9 mouse cellular contexts compared by ENCODE assay signal in genomic region chr1:34237211-34237610, GRCm38 (mm10).
A peak's percentile ranks its signal among the peaks of the same experiment; 100 is the strongest.
DNase-seq lines count a peak whose midpoint lies in the region; ATAC-seq and TF ChIP-seq lines count a peak whose summit lies in the region.
"Had no signal": no experiment of that assay in that cellular context is flagged by ENCODE, and none has a peak within 500 bp of the region (broad histone marks: within the 10 kb centered on the region; RNA-seq: fewer than 3 reads in every experiment).

No protein-coding gene starts in this region.

- peak overlapping the region; percentile 79 for H3K4me2 ChIP-seq in kidney, embryonic 16.5 days (replicated peaks; ENCODE audit: low read depth, low read length)
- H3K4me2 ChIP-seq in embryonic facial prominence, embryonic 12.5 days (replicated peaks) = peak overlapping the region; percentile 89
- H3K4me2 ChIP-seq in hindbrain, postnatal 0 days (ENCODE audit: low read depth, low read length) = peak overlapping the region; percentile 67
- peak overlapping the region; percentile 51 for H3K4me2 ChIP-seq in midbrain, embryonic 15.5 days

- 33% methylated on average over 14 of the region's 14 CpGs for WGBS in kidney, embryonic 16.5 days
- 28% methylated on average over 14 of the region's 14 CpGs for WGBS in embryonic facial prominence, embryonic 12.5 days
- WGBS in hindbrain, postnatal 0 days = 26% methylated on average over 14 of the region's 14 CpGs
- WGBS in midbrain, embryonic 15.5 days = 17% methylated on average over 14 of the region's 14 CpGs

- peak overlapping the region; percentile 58 for H3K4me3 ChIP-seq in kidney, embryonic 16.5 days (ENCODE audit: low read length)
- peak overlapping the region; percentile 46 for H3K4me3 ChIP-seq in embryonic facial prominence, embryonic 12.5 days
- 0 out of 2 replicates have a peak overlapping the region, but pooled peaks have one; percentile 41 for H3K4me3 ChIP-seq in hindbrain, postnatal 0 days (ENCODE audit: low read length)
- H3K4me3 ChIP-seq in midbrain, embryonic 15.5 days = peak overlapping the region; percentile 24; the same call in 1 of the 2 replicates

- H3K9me3 ChIP-seq in kidney, embryonic 16.5 days (ENCODE audit: low read length) = no peaks in the 10 kb centered on the region
- no peaks in the 10 kb centered on the region for H3K9me3 ChIP-seq in embryonic facial prominence, embryonic 12.5 days
- no peaks in the 10 kb centered on the region for H3K9me3 ChIP-seq in hindbrain, postnatal 0 days (ENCODE audit: low read length)
- H3K9me3 ChIP-seq in midbrain, embryonic 15.5 days = no peaks in the 10 kb centered on the region

- peak overlapping the region; percentile 55 for H3K9ac ChIP-seq in kidney, embryonic 16.5 days (replicated peaks; ENCODE audit: low read length)
- H3K9ac ChIP-seq in embryonic facial prominence, embryonic 12.5 days = no peak overlapping the region
- 0 out of 2 replicates have a peak overlapping the region, but pooled peaks have one; percentile 56 for H3K9ac ChIP-seq in hindbrain, postnatal 0 days (replicated peaks; ENCODE audit: low read length)
- peak overlapping the region; percentile 3; the same call in 1 of the 2 replicates for H3K9ac ChIP-seq in midbrain, embryonic 15.5 days

- ATAC-seq in kidney, embryonic 16.5 days (ENCODE audit: low FRiP score, low TSS enrichment) = no peak
- ATAC-seq in embryonic facial prominence, embryonic 12.5 days (ENCODE audit: insufficient number of reproducible peaks, insufficient read depth, low FRiP score, low TSS enrichment) = 0 out of 2 replicates have a peak, but pooled peaks have one; percentile 2
- ATAC-seq in hindbrain, postnatal 0 days = no peak
- ATAC-seq in midbrain, embryonic 15.5 days (replicated peaks) = 0 out of 2 replicates have a peak, but pooled peaks have one; percentile 25

- DNase-seq in kidney, postnatal 10 days = no peak
- DNase-seq in hindbrain, postnatal 0 days (ENCODE audit: low spot score) = no peak
- DNase-seq in gastrocnemius, postnatal 25 days = no peak
- DNase-seq in right cerebral cortex, postnatal 25 days = no peak
- DNase-seq in urinary bladder, postnatal 36 days (ENCODE audit: low spot score in 2 of 2) = no peak
- DNase-seq: gastrocnemius, postnatal 36 days had no signal

- no peak for TF ChIP-seq CTCF in hindbrain, postnatal 0 days (IDR thresholded peaks at IDR 0.05; ENCODE audit: low read depth)

- no peaks in the 10 kb centered on the region for H3K36me3 ChIP-seq in kidney, embryonic 16.5 days (ENCODE audit: insufficient read depth, low read length)
- 0 out of 2 replicates have a peak, but pooled peaks cover 4% of the 10 kb centered on the region for H3K36me3 ChIP-seq in embryonic facial prominence, embryonic 12.5 days
- H3K36me3 ChIP-seq in hindbrain, postnatal 0 days (ENCODE audit: insufficient read depth, low read length) = no peaks in the 10 kb centered on the region
- no peaks in the 10 kb centered on the region for H3K36me3 ChIP-seq in midbrain, embryonic 15.5 days (replicated peaks)

- no peak overlapping the region for H3K27ac ChIP-seq in kidney, embryonic 16.5 days (ENCODE audit: low read length)
- no peak overlapping the region for H3K27ac ChIP-seq in embryonic facial prominence, embryonic 12.5 days
- no peak overlapping the region for H3K27ac ChIP-seq in hindbrain, postnatal 0 days
- H3K27ac ChIP-seq in midbrain, embryonic 15.5 days = no peak overlapping the region

- peaks cover 21% of the 10 kb centered on the region for H3K4me1 ChIP-seq in kidney, embryonic 16.5 days (ENCODE audit: insufficient read depth, low read length)
- H3K4me1 ChIP-seq in embryonic facial prominence, embryonic 12.5 days = peaks cover 15% of the 10 kb centered on the region
- H3K4me1 ChIP-seq in hindbrain, postnatal 0 days (ENCODE audit: insufficient read depth, low read length) = 0 out of 2 replicates have a peak, but pooled peaks cover 10% of the 10 kb centered on the region
- H3K4me1 ChIP-seq in midbrain, embryonic 15.5 days = peaks cover 32% of the 10 kb centered on the region

- H3K27me3 ChIP-seq in kidney, embryonic 16.5 days (ENCODE audit: insufficient read depth, low read length) = no peaks in the 10 kb centered on the region
- H3K27me3 ChIP-seq in embryonic facial prominence, embryonic 12.5 days = 0 out of 2 replicates have a peak, but pooled peaks cover 5% of the 10 kb centered on the region
- H3K27me3 ChIP-seq in hindbrain, postnatal 0 days (ENCODE audit: insufficient read depth, low read length) = no peaks in the 10 kb centered on the region
- H3K27me3 ChIP-seq in midbrain, embryonic 15.5 days (replicated peaks) = no peaks in the 10 kb centered on the region

Comparison
In these comparisons a context has a peak if more than half of its experiments do, and no peak if none do; other contexts are left out.
1. ATAC-seq: peak in embryonic facial prominence, embryonic 12.5 days (single experiment) and midbrain, embryonic 15.5 days (single experiment); none in kidney, embryonic 16.5 days (single experiment) and hindbrain, postnatal 0 days (single experiment).
2. Peak in every context shown above with its lines, with median percentiles within 50 percentile points of each other: H3K4me2 ChIP-seq and H3K4me3 ChIP-seq.